Mouse (Mus musculus) forebrain, embryonic 13.5 days (tissue): Measurements from ENCODE around the gene Nfe2l3. TPM values are rescaled to one million over a fixed set of nuclear protein-coding genes. Genes with fewer than 3 reads are reported as not detected.

Experiments
- ATAC-seq: fragments of 200-750 bp; cut with Nextera tagmentation; 2 replicates; pipeline ENCODE4 v1.8.0; 2017
- H3K27ac ChIP-seq: fragments of 300-500 bp; sonication (generic); 2 replicates; pipeline ENCODE4 v1.5.1; 2015; ENCODE audit warnings: inconsistent platforms, mild to moderate bottlenecking, moderate library complexity
- H3K27me3 ChIP-seq: fragments of 300-500 bp; sonication (generic); 2 replicates; pipeline ENCODE4 v1.6.1; 2015; ENCODE audit warnings: mild to moderate bottlenecking, inconsistent platforms
- H3K36me3 ChIP-seq: fragments of 300-500 bp; sonication (generic); 2 replicates; pipeline ENCODE4 v1.6.1; 2015; ENCODE audit warnings: mild to moderate bottlenecking, inconsistent platforms; ENCODE audit not compliant: poor library complexity, severe bottlenecking
- H3K4me1 ChIP-seq: fragments of 300-500 bp; sonication (generic); 2 replicates; pipeline ENCODE4 v1.6.1; 2015; ENCODE audit warnings: inconsistent platforms
- H3K4me2 ChIP-seq: fragments of 300-500 bp; sonication (generic); 2 replicates; pipeline ENCODE4 v1.6.1; 2015; ENCODE audit warnings: inconsistent platforms, mild to moderate bottlenecking, moderate library complexity
- H3K4me3 ChIP-seq: fragments of 300-500 bp; sonication (generic); 2 replicates; pipeline ENCODE4 v1.5.1; 2015; ENCODE audit warnings: mild to moderate bottlenecking, inconsistent platforms
- H3K9ac ChIP-seq: fragments of 300-500 bp; sonication (generic); 2 replicates; pipeline ENCODE4 v1.6.1; 2015; ENCODE audit warnings: mild to moderate bottlenecking, inconsistent platforms
- H3K9me3 ChIP-seq: fragments of 300-500 bp; sonication (generic); replicated peaks from 2 replicates; pipeline ENCODE4 v1.6.1; 2016; ENCODE audit warnings: inconsistent platforms
- WGBS: fragments of 180-500 bp; shearing (Covaris S2); methylation state at CpG from one replicate; pipeline ENCODE4 v1.1.7; 2015; 5-methylcytosine and 5-hydroxymethylcytosine counted together
- polyA plus RNA-seq: library from polyadenylated mRNA; unstranded; fragments of >200 nt; fragmentation: Nextera tagmentation; extraction: Ambion mirVana; gene quantifications from 2 replicates; pipeline ENCODE4 v1.2.1, GENCODE M21; 2015

The Nfe2l3 gene
- polyA plus RNA-seq, 1 experiment from 2014 or later: 3.8 TPM

DNA sequence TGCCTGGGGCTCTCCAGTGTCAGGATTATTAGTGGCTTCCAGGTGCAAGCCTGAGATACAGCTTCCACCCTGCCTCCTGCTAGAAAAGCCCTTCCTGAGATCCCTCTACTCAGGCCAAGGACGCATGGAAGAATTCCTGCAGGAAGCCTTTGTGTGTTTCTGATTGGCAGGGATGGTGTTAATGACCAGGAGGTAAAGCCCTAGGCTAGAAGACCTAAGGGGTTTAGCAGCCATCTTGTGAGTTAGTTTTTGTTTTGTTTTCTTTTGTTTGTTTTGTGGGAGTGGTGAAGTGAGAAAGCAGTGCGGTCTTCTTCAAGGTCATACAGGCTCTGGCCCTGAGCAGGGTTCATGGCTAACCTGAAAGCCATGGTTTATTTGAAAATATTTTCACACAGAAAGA is 75.1 kb downstream of the Nfe2l3 start:
- no peak for ATAC-seq
- no peak overlapping the region for H3K9ac ChIP-seq
- whole genome bisulfite sequencing: 47% methylated on average over 2 of the region's 2 CpGs

More for the DNA sequence above, 75.1 kb downstream of the Nfe2l3 start:
- Histone ChIP-seq H3K4me1 (no peaks in the 10 kb centered on the region), H3K36me3 (no peaks in the 10 kb centered on the region), H3K27ac (no peak overlapping the region), H3K4me2 (no peak overlapping the region), H3K4me3 (no peak overlapping the region), H3K9me3 (no peaks in the 10 kb centered on the region), H3K27me3 (no peaks in the 10 kb centered on the region)

Other genes with a start within 250 kb of the Nfe2l3 start
- gene Hnrnpa2b1, start 37.2 kb downstream of the Nfe2l3 start, polyA plus RNA-seq: 2,330 and 2,378 TPM in 2 replicates
- gene Cbx3, start 37.7 kb downstream of the Nfe2l3 start, polyA plus RNA-seq: 732 and 791 TPM in 2 replicates
- gene Snx10, start 91.2 kb downstream of the Nfe2l3 start, polyA plus RNA-seq: 41.2 and 43.8 TPM in 2 replicates